Mouse (Mus musculus) forebrain, embryonic 15.5 days (tissue): Measurements from ENCODE around the gene Sf3b4. TPM values are rescaled to one million over a fixed set of nuclear protein-coding genes. Genes with fewer than 3 reads are reported as not detected.

Experiments
- ATAC-seq: fragments of 200-750 bp; cut with Nextera tagmentation; replicated peaks from 2 replicates; pipeline ENCODE4 v1.8.0; 2017; ENCODE audit warnings: mild to moderate bottlenecking, moderate TSS enrichment, moderate library complexity
- H3K27ac ChIP-seq: fragments of 300-500 bp; sonication (generic); replicated peaks from 2 replicates; pipeline ENCODE4 v1.5.1; 2015; ENCODE audit warnings: mild to moderate bottlenecking, inconsistent platforms
- H3K27me3 ChIP-seq: fragments of 300-500 bp; sonication (generic); 2 replicates; pipeline ENCODE4 v1.6.1; 2015; ENCODE audit warnings: inconsistent platforms
- H3K36me3 ChIP-seq: fragments of 300-500 bp; sonication (generic); 2 replicates; pipeline ENCODE4 v1.6.1; 2015; ENCODE audit warnings: mild to moderate bottlenecking, inconsistent platforms
- H3K4me1 ChIP-seq: fragments of 300-500 bp; sonication (generic); 2 replicates; pipeline ENCODE4 v1.6.1; 2015; ENCODE audit warnings: inconsistent platforms
- H3K4me2 ChIP-seq: fragments of 300-500 bp; sonication (generic); replicated peaks from 2 replicates; pipeline ENCODE4 v1.6.1; 2015; ENCODE audit warnings: mild to moderate bottlenecking, inconsistent platforms
- H3K4me3 ChIP-seq: fragments of 300-500 bp; sonication (generic); 2 replicates; pipeline ENCODE4 v1.5.1; 2015; ENCODE audit warnings: mild to moderate bottlenecking, inconsistent platforms
- H3K9ac ChIP-seq: fragments of 300-500 bp; sonication (generic); replicated peaks from 2 replicates; pipeline ENCODE4 v1.6.1; 2015; ENCODE audit warnings: mild to moderate bottlenecking, inconsistent platforms
- H3K9me3 ChIP-seq: fragments of 300-500 bp; sonication (generic); 2 replicates; pipeline ENCODE4 v1.6.1; 2016; ENCODE audit warnings: inconsistent platforms
- WGBS: fragments of 180-500 bp; shearing (Covaris S2); methylation state at CpG from one replicate; pipeline ENCODE4 v1.1.7; 2015; ENCODE audit warnings: mixed read lengths; 5-methylcytosine and 5-hydroxymethylcytosine counted together
- polyA plus RNA-seq: library from polyadenylated mRNA; unstranded; fragments of >200 nt; fragmentation: Nextera tagmentation; extraction: Ambion mirVana; gene quantifications from 2 replicates; pipeline ENCODE4 v1.2.1, GENCODE M21; 2015

Gene Sf3b4
- polyA plus RNA-seq, 1 experiment from 2014 or later: 155 TPM

- H3K9ac ChIP-seq: no peak overlapping the region
- no peak overlapping the region for H3K4me3 ChIP-seq
- H3K36me3 ChIP-seq: peaks cover 41% of the 10 kb centered on the region
- no peaks in the 10 kb centered on the region for H3K9me3 ChIP-seq
- no peak overlapping the region for H3K27ac ChIP-seq
- WGBS: 88% methylated on average over 2 of the region's 2 CpGs
- H3K4me1 ChIP-seq: peaks cover 37% of the 10 kb centered on the region
- ATAC-seq: no peak
- H3K4me2 ChIP-seq: no peak overlapping the region
- H3K27me3 ChIP-seq: no peaks in the 10 kb centered on the region
Measured at GRCm38 (mm10) chr3:96178902-96179301, 6.8 kb downstream of the Sf3b4 start.

GRCm38 (mm10) chr3:96179531-96179930 lies 7.4 kb downstream of the Sf3b4 start:
- peaks cover 30% of the 10 kb centered on the region for H3K4me1 ChIP-seq
- no peak for ATAC-seq
- no peak overlapping the region for H3K9ac ChIP-seq
- peaks cover 35% of the 10 kb centered on the region for H3K36me3 ChIP-seq
- no peaks in the 10 kb centered on the region for H3K9me3 ChIP-seq
- H3K27ac ChIP-seq: no peak overlapping the region
- H3K27me3 ChIP-seq: no peaks in the 10 kb centered on the region
- WGBS: 54% methylated on average over 4 of the region's 4 CpGs
- H3K4me2 ChIP-seq: no peak overlapping the region
- H3K4me3 ChIP-seq: no peak overlapping the region

- H3K4me3 ChIP-seq: peak within 1 kb of the TSS; percentile 60
- peaks cover 28% of the 10 kb centered on the region for H3K36me3 ChIP-seq
- no peaks in the 10 kb centered on the region for H3K27me3 ChIP-seq
- peak within 1 kb of the TSS; percentile 67 for H3K4me2 ChIP-seq
- peak within 1 kb of the TSS; percentile 70 for H3K27ac ChIP-seq
- peak within 1 kb of the TSS; percentile 73 for H3K9ac ChIP-seq
- H3K9me3 ChIP-seq: no peaks in the 10 kb centered on the region
- peaks cover 25% of the 10 kb centered on the region for H3K4me1 ChIP-seq
- WGBS: under 1% methylated on average over 11 of the region's 23 CpGs
- ATAC-seq: peak; percentile 62
Measured at GRCm38 (mm10) chr3:96180727-96181477, 8.8 kb downstream of the Sf3b4 start, which contains the start of gene Sv2a. Gene Sv2a (plus strand): TSS chr3:96181151.

GRCm38 (mm10) chr3:96181510-96182381 lies 9.6 kb downstream of the Sf3b4 start:
- peak overlapping the region; percentile 73 for H3K9ac ChIP-seq
- peaks cover 20% of the 10 kb centered on the region for H3K36me3 ChIP-seq
- ATAC-seq: peak; percentile 52; the same call in 1 of the 2 replicates
- H3K27ac ChIP-seq: peak overlapping the region; percentile 70
- no peaks in the 10 kb centered on the region for H3K27me3 ChIP-seq
- H3K4me1 ChIP-seq: peaks cover 25% of the 10 kb centered on the region
- H3K4me3 ChIP-seq: peak overlapping the region; percentile 60
- peak overlapping the region; percentile 67 for H3K4me2 ChIP-seq
- WGBS: 37% methylated on average over 12 of the region's 12 CpGs
- H3K9me3 ChIP-seq: no peaks in the 10 kb centered on the region

GRCm38 (mm10) chr3:96182382-96182776 lies 10.2 kb downstream of the Sf3b4 start:
- ATAC-seq: no peak
- Histone ChIP-seq H3K4me1 (peaks cover 25% of the 10 kb centered on the region), H3K27ac (peak overlapping the region; percentile 70; the same call in 1 of the 2 replicates), H3K36me3 (peaks cover 16% of the 10 kb centered on the region), H3K9me3 (no peaks in the 10 kb centered on the region), H3K9ac (peak overlapping the region; percentile 73), H3K4me3 (peak overlapping the region; percentile 60), H3K4me2 (peak overlapping the region; percentile 67), H3K27me3 (no peaks in the 10 kb centered on the region)
- WGBS: 30% methylated on average over 4 of the region's 4 CpGs

- Histone ChIP-seq H3K36me3 (peaks cover 31% of the 10 kb centered on the region), H3K27ac (no peak overlapping the region), H3K9ac (no peak overlapping the region), H3K27me3 (no peaks in the 10 kb centered on the region), H3K9me3 (no peaks in the 10 kb centered on the region), H3K4me2 (no peak overlapping the region), H3K4me3 (no peak overlapping the region), H3K4me1 (peaks cover 13% of the 10 kb centered on the region)
- 68% methylated on average over 12 of the region's 12 CpGs for WGBS
- no peak for ATAC-seq
Measured at GRCm38 (mm10) chr3:96192977-96193376, 20.8 kb downstream of the Sf3b4 start.

- no peak overlapping the region for H3K4me2 ChIP-seq
- WGBS: 91% methylated on average over 10 of the region's 10 CpGs
- H3K9ac ChIP-seq: no peak overlapping the region
- H3K4me3 ChIP-seq: no peak overlapping the region
- no peaks in the 10 kb centered on the region for H3K27me3 ChIP-seq
- H3K4me1 ChIP-seq: peaks cover 17% of the 10 kb centered on the region
- ATAC-seq: no peak
- H3K36me3 ChIP-seq: peaks cover 23% of the 10 kb centered on the region
- H3K9me3 ChIP-seq: no peaks in the 10 kb centered on the region
- no peak overlapping the region for H3K27ac ChIP-seq
Measured at GRCm38 (mm10) chr3:96194966-96195365, 22.8 kb downstream of the Sf3b4 start.

- H3K36me3 ChIP-seq: peaks cover 15% of the 10 kb centered on the region
- peak overlapping the region; percentile 97; the same call in 1 of the 2 replicates for H3K4me2 ChIP-seq
- no peak for ATAC-seq
- no peaks in the 10 kb centered on the region for H3K27me3 ChIP-seq
- H3K4me1 ChIP-seq: peaks cover 17% of the 10 kb centered on the region
- H3K4me3 ChIP-seq: 0 out of 2 replicates have a peak overlapping the region, but pooled peaks have one; percentile 87
- WGBS: 93% methylated on average over 11 of the region's 11 CpGs
- H3K9me3 ChIP-seq: no peaks in the 10 kb centered on the region
- H3K9ac ChIP-seq: no peak overlapping the region
- H3K27ac ChIP-seq: no peak overlapping the region
Measured at GRCm38 (mm10) chr3:96195616-96196313, 23.6 kb downstream of the Sf3b4 start.

GRCm38 (mm10) chr3:96196437-96197128 lies 24.5 kb downstream of the Sf3b4 start:
- Histone ChIP-seq H3K4me2 (peak overlapping the region; percentile 97), H3K9ac (peak overlapping the region; percentile 93), H3K4me3 (peak overlapping the region; percentile 87), H3K27me3 (no peaks in the 10 kb centered on the region), H3K4me1 (peaks cover 17% of the 10 kb centered on the region), H3K36me3 (peaks cover 12% of the 10 kb centered on the region), H3K9me3 (no peaks in the 10 kb centered on the region), H3K27ac (peak overlapping the region; percentile 98)
- peak; percentile 7 for ATAC-seq
- 20% methylated on average over 27 of the region's 27 CpGs for WGBS

- Histone ChIP-seq H3K4me3 (peak overlapping the region; percentile 87), H3K4me1 (peaks cover 17% of the 10 kb centered on the region), H3K9ac (peak overlapping the region; percentile 93), H3K27ac (peak overlapping the region; percentile 98), H3K27me3 (no peaks in the 10 kb centered on the region), H3K36me3 (peaks cover 8% of the 10 kb centered on the region), H3K9me3 (no peaks in the 10 kb centered on the region), H3K4me2 (peak overlapping the region; percentile 97)
- peak; percentile 96 for ATAC-seq
- WGBS: under 1% methylated on average over 50 of the region's 50 CpGs
Measured at GRCm38 (mm10) chr3:96197129-96197749, 25.1 kb downstream of the Sf3b4 start.

- ATAC-seq: peak; percentile 34
- 1% methylated on average over 6 of the region's 6 CpGs for whole genome bisulfite sequencing
- Histone ChIP-seq H3K4me1 (peaks cover 17% of the 10 kb centered on the region), H3K36me3 (peaks cover 4% of the 10 kb centered on the region), H3K9me3 (no peaks in the 10 kb centered on the region), H3K9ac (peak overlapping the region; percentile 25; the same call in 1 of the 2 replicates), H3K4me2 (peak overlapping the region; percentile 97), H3K4me3 (peak overlapping the region; percentile 87), H3K27me3 (no peaks in the 10 kb centered on the region), H3K27ac (peak overlapping the region; percentile 7; the same call in 1 of the 2 replicates)
Measured at GRCm38 (mm10) chr3:96198181-96198580, 26.0 kb downstream of the Sf3b4 start.
